Mouse (Mus musculus) hindbrain, embryonic 10.5 days (tissue): ENCODE measurements at regions not wholly inside any gene's neighbourhood (a gene's known extent, or its start where the extent isn't known, plus 50 kb on each side); places are given as distances from the start of the nearest gene placed in this dataset.

ENCODE experiments used
- DNase-seq: peaks from one replicate; pipeline ENCODE4 v3.0.0-alpha.2; 2017; ENCODE audit warnings: low spot score
- H3K27ac ChIP-seq: fragments of 300-500 bp; sonication (generic); 2 replicates; pipeline ENCODE4 v1.5.1; 2016; ENCODE audit warnings: mild to moderate bottlenecking, moderate library complexity
- H3K27me3 ChIP-seq: fragments of 300-500 bp; sonication (generic); 2 replicates; pipeline ENCODE4 v1.6.1; 2016; ENCODE audit warnings: mild to moderate bottlenecking; ENCODE audit not compliant: poor library complexity, insufficient read depth, severe bottlenecking
- H3K36me3 ChIP-seq: fragments of 300-500 bp; sonication (generic); 2 replicates; pipeline ENCODE4 v1.6.1; 2016; ENCODE audit warnings: mild to moderate bottlenecking, moderate library complexity
- H3K4me1 ChIP-seq: fragments of 300-500 bp; sonication (generic); replicated peaks from 2 replicates; pipeline ENCODE4 v1.6.1; 2016; ENCODE audit warnings: mild to moderate bottlenecking
- H3K4me3 ChIP-seq: fragments of 300-500 bp; sonication (generic); 2 replicates; pipeline ENCODE4 v1.5.1; 2016; ENCODE audit warnings: mild to moderate bottlenecking, moderate library complexity
- H3K9me3 ChIP-seq: fragments of 300-500 bp; sonication (generic); 2 replicates; pipeline ENCODE4 v1.6.1; 2016; ENCODE audit warnings: mild to moderate bottlenecking, moderate library complexity
- WGBS: fragments of 180-500 bp; shearing (Covaris S2); methylation state at CpG from one replicate; pipeline ENCODE4 v1.1.7; 2016; 5-methylcytosine and 5-hydroxymethylcytosine counted together

DNA sequence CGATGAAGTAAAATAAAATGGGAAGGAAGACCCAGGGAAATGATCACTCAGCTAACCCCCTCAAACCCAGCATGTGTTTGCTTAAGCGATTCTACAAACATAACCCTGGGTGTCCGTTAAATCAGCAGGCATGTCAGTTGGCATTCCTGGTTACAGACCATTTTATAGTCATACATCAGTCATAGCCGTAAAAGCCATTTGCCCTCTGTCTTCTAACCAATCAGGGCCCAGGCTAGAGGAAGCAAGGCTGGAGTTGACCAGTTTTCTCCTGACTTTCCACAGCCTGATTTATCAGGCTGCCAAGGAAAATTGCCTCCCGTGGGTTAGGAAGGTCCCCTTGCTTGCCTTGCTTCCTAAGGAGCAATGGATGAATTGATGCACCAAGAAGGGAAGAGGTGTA is 212.3 kb downstream of the Snx10 start:
- DNase-seq, result no peak
- Histone ChIP-seq H3K36me3 (no peaks in the 10 kb centered on the region), H3K27ac (no peak overlapping the region), H3K4me3 (no peak overlapping the region), H3K27me3 (no peaks in the 10 kb centered on the region), H3K9me3 (no peaks in the 10 kb centered on the region), H3K4me1 (peaks cover 4% of the 10 kb centered on the region)
- WGBS, result 89% methylated on average over 5 of the region's 5 CpGs

DNA sequence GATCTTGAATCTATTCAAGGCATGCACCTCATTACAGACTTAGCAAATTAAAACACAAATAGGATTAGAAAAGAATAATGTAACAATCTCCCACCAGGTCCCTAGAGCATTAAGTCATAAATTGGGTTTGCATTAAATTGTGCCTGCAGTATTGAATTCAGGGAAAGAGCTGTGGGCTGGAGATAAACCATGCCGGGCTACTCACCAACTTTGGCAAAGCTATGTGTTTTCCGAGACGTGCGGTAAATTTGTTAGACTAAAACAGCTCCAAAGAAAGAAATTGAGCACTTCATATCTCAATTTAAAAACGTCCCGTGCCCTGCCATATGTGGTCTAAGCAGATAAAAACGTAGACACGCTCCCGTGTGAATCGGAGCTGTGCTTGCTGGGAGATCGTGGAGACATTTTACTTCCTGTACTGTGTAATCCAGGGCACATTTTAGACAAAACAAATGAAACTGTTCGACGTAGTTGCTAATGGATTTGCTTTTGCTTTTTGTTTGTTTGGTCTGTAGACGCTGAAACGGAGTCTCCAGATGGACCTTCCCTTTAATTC is 219.5 kb downstream of the Snx10 start:
- no peaks in the 10 kb centered on the region for H3K9me3 ChIP-seq
- H3K27ac ChIP-seq, result no peak overlapping the region
- H3K27me3 ChIP-seq, result no peaks in the 10 kb centered on the region
- no peak overlapping the region for H3K4me3 ChIP-seq
- no peak for DNase-seq
- H3K36me3 ChIP-seq, result no peaks in the 10 kb centered on the region
- H3K4me1 ChIP-seq, result peaks cover 22% of the 10 kb centered on the region; the same call in 1 of the 2 replicates
- 75% methylated on average over 15 of the region's 15 CpGs for WGBS

DNA sequence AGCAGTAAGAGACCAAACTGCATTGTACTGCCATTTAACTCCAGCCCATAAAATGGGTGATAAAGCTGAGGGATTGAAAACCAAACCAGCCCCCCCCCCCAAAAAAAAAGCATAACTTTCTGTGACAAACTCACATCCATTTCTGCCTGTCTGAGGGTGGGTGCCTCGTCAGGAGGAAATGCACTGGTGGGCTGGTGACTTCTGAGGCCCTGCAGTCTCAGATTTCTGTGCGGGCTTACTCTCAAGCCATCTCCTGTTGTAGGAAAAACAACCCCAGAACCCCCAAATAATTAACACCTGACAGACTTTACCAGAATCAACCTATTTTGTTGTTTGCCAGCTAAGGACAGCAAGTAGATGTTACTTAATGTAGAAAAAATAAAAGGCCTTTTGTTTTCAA is 220.9 kb downstream of the Snx10 start:
- Histone ChIP-seq H3K27ac (no peak overlapping the region; the same call in 1 of the 2 replicates), H3K4me1 (peaks cover 22% of the 10 kb centered on the region; the same call in 1 of the 2 replicates), H3K9me3 (no peaks in the 10 kb centered on the region), H3K4me3 (no peak overlapping the region), H3K36me3 (no peaks in the 10 kb centered on the region), H3K27me3 (no peaks in the 10 kb centered on the region)
- DNase-seq, result no peak
- 55% methylated on average over 2 of the region's 2 CpGs for WGBS

- H3K27ac ChIP-seq, result peak overlapping the region; percentile 3; the same call in 1 of the 2 replicates
- H3K9me3 ChIP-seq, result no peaks in the 10 kb centered on the region
- no peaks in the 10 kb centered on the region for H3K36me3 ChIP-seq
- no peaks in the 10 kb centered on the region for H3K27me3 ChIP-seq
- 73% methylated on average over 8 of the region's 8 CpGs for WGBS
- no peak for DNase-seq
- H3K4me3 ChIP-seq, result no peak overlapping the region
- H3K4me1 ChIP-seq, result peaks cover 11% of the 10 kb centered on the region; the same call in 1 of the 2 replicates
These were observed 230.6 kb downstream of the Snx10 start for GRCm38 (mm10) chr6:51754239-51754681.

GRCm38 (mm10) chr6:51757131-51757530 is 233.4 kb downstream of the Snx10 start:
- no peak for DNase-seq
- no peaks in the 10 kb centered on the region for H3K27me3 ChIP-seq
- 85% methylated on average over 3 of the region's 3 CpGs for WGBS
- no peak overlapping the region for H3K27ac ChIP-seq
- no peaks in the 10 kb centered on the region for H3K36me3 ChIP-seq
- H3K4me1 ChIP-seq, result peaks cover 11% of the 10 kb centered on the region; the same call in 1 of the 2 replicates
- H3K9me3 ChIP-seq, result no peaks in the 10 kb centered on the region
- no peak overlapping the region for H3K4me3 ChIP-seq

DNA sequence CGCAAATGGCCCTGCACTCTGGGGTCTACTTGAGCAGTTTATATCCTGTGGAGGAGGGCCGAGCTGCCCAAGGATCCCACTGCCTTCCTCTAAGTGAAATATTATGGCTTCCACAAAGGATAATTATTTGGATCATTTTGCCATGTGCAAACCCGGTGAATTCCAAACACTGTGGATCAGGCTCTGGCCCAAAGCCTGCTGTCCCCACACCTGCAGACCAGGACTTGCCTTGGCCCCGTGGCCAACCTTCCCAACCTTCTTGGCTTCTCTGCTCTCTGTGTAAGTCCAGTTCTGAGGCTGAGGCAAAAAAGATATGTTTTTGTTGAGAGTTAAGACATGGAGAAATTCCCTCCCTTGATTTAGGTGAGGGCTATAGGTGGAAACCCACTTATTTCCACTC is 234.0 kb downstream of the Snx10 start:
- Histone ChIP-seq H3K27me3 (no peaks in the 10 kb centered on the region), H3K27ac (no peak overlapping the region), H3K36me3 (no peaks in the 10 kb centered on the region), H3K4me3 (no peak overlapping the region), H3K9me3 (no peaks in the 10 kb centered on the region), H3K4me1 (peaks cover 8% of the 10 kb centered on the region; the same call in 1 of the 2 replicates)
- 94% methylated on average over 4 of the region's 4 CpGs for WGBS
- no peak for DNase-seq

DNA sequence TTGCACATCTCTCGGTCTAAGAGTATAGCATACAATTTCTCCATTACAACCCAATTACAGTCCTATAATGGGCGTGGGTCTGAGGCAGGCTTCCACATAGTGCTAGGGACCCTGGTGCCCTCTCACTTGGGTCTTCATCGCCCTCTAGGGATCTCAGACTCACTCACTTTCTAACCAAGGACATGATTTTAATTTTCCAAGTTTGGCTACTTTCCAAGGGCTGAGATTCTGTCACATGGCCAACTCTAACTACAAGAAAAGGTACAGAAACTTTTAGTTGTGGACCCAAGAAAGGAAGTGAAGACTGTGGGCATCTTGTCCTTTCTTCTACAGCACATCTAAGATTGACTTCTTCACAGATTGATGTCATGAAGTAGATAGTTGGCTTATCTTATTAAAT is 235.1 kb downstream of the Snx10 start:
- Histone ChIP-seq H3K27me3 (no peaks in the 10 kb centered on the region), H3K9me3 (no peaks in the 10 kb centered on the region), H3K27ac (no peak overlapping the region), H3K4me1 (0 out of 2 replicates have a peak, but pooled peaks cover 4% of the 10 kb centered on the region), H3K36me3 (no peaks in the 10 kb centered on the region), H3K4me3 (no peak overlapping the region)
- DNase-seq, result no peak
- 80% methylated on average over 3 of the region's 3 CpGs for WGBS

DNA sequence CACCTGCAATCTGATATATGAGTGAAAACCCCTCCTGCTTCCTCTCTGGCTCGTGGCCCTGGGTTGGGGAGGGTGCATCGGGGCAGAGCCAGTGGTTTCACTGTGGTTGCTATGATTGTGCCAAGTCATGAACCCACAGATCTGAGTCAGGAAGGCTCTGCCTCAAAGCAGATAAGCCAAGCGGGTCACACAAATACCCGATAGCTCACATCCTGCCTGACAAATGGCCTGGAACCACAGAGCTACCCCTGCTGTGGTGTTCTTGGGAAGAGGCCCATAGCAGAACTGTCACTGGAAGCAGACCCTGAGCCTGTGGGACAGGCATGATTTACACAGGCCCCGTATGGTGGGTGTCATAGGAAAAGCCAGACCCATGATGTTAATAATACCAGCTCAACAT is 236.7 kb downstream of the Snx10 start:
- Histone ChIP-seq H3K9me3 (no peaks in the 10 kb centered on the region), H3K27ac (no peak overlapping the region), H3K36me3 (no peaks in the 10 kb centered on the region), H3K4me3 (no peak overlapping the region), H3K4me1 (no peaks in the 10 kb centered on the region), H3K27me3 (no peaks in the 10 kb centered on the region)
- WGBS, result 71% methylated on average over 5 of the region's 5 CpGs
- no peak for DNase-seq

DNA sequence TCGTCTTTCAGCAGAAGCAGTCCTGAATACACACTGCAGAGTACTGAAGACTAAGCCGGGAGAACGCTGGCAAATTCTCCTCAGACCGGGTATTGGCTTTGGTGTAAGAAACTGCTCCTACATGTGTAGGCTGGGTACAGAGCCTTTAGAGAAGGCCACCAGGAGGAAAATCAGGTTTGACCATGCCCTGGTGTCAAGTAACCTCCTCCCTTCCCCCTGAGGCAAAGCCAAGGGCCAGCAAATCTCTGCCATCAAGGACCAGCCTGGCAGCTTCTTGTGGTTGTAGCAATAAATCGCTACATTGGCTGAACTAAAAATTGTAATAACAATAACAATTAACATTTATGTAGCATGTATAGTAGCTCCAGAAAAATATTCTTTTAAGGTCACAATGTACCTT is 237.8 kb downstream of the Snx10 start:
- no peaks in the 10 kb centered on the region for H3K9me3 ChIP-seq
- no peak for DNase-seq
- H3K4me1 ChIP-seq, result peaks cover 2% of the 10 kb centered on the region; the same call in 1 of the 2 replicates
- H3K36me3 ChIP-seq, result no peaks in the 10 kb centered on the region
- H3K27me3 ChIP-seq, result peaks cover 10% of the 10 kb centered on the region; the same call in 1 of the 2 replicates
- no peak overlapping the region for H3K4me3 ChIP-seq
- no peak overlapping the region for H3K27ac ChIP-seq
- WGBS, result 76% methylated on average over 5 of the region's 5 CpGs

GRCm38 (mm10) chr6:51766482-51766881 is 242.8 kb downstream of the Snx10 start:
- WGBS, result 21% methylated on average over 3 of the region's 3 CpGs
- no peak overlapping the region for H3K4me3 ChIP-seq
- no peak for DNase-seq
- peaks cover 21% of the 10 kb centered on the region for H3K4me1 ChIP-seq
- no peaks in the 10 kb centered on the region for H3K9me3 ChIP-seq
- H3K27me3 ChIP-seq, result peaks cover 28% of the 10 kb centered on the region
- H3K27ac ChIP-seq, result peak overlapping the region; percentile 54; the same call in 1 of the 2 replicates
- no peaks in the 10 kb centered on the region for H3K36me3 ChIP-seq

- H3K27ac ChIP-seq, result peak overlapping the region; percentile 78
- peaks cover 21% of the 10 kb centered on the region for H3K4me1 ChIP-seq
- DNase-seq, result peak; percentile 73
- peak overlapping the region; percentile 34 for H3K4me3 ChIP-seq
- no peaks in the 10 kb centered on the region for H3K9me3 ChIP-seq
- 6% methylated on average over 15 of the region's 15 CpGs for WGBS
- no peaks in the 10 kb centered on the region for H3K36me3 ChIP-seq
- peaks cover 28% of the 10 kb centered on the region for H3K27me3 ChIP-seq
These were observed 244.1 kb downstream of the Snx10 start for GRCm38 (mm10) chr6:51767582-51768341.

DNA sequence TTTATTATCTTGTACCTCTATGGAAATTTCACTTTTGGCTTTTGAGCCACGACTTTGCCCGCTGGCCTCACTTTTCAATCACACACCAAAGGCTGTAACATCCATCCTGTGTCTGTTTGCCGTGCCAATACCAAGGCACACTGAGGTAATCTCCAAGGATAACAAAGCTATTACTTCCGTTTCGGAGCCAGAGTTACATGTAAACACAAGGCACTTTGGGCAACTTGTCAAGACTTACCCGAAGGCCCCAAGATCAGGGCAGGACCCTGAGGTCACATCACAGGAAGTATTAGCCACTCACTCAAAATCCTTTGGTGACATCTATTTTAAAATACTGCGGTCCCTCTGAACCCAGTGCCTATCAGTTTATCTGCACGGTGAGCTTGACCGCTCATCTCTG is 241.3 kb downstream of the Skap2 start:
- Histone ChIP-seq H3K9me3 (no peaks in the 10 kb centered on the region), H3K27me3 (peaks cover 23% of the 10 kb centered on the region), H3K36me3 (no peaks in the 10 kb centered on the region), H3K27ac (no peak overlapping the region), H3K4me3 (no peak overlapping the region), H3K4me1 (peaks cover 21% of the 10 kb centered on the region)
- 90% methylated on average over 9 of the region's 9 CpGs for WGBS
- DNase-seq, result no peak

GRCm38 (mm10) chr6:51771424-51771823 is 240.9 kb downstream of the Skap2 start:
- DNase-seq, result no peak
- H3K27me3 ChIP-seq, result peaks cover 19% of the 10 kb centered on the region
- no peaks in the 10 kb centered on the region for H3K9me3 ChIP-seq
- no peak overlapping the region for H3K4me3 ChIP-seq
- H3K4me1 ChIP-seq, result peaks cover 20% of the 10 kb centered on the region
- 86% methylated on average over 11 of the region's 11 CpGs for WGBS
- no peak overlapping the region for H3K27ac ChIP-seq
- no peaks in the 10 kb centered on the region for H3K36me3 ChIP-seq
